In the genomic region with DNA sequence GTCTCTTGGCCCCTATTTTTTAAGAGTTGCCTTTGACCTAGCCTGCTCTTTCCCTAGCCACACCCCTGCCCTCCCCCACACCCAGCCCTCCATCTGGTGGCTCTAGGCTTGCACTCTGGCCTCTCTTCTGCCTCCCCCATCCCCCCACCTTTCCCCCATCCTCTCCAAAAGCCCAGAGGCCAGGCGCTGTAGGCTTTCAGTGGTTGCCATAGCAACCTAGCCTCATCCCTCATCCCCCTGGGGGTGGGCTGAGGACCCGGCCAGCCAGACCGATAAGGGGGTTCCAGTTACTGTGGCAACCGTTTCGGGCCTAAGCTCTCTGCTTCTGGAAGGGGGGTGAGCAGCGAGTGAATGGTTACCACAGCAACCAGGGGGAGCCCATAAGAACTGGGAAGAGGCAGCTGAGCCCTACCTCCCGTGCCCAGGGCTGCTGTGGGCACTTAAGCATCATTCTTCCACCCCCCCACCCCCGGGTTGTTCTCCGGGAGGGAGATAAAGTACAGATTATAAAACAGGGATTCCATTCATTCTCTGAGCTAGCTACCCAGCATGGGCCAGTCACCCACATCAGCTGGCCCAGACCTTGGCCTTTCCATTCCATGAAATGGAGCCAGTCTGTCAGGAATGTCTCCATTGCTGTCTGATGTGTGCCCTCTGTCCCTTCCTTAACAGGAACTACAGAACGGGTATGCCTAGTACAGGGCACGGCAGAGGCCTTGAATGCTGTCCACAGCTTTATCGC, we compare ENCODE assay signal across 10 mouse cellular contexts. TPM values are rescaled to one million over a fixed set of nuclear protein-coding genes. Genes with fewer than 3 reads are reported as not detected.
A peak's percentile ranks its signal among the peaks of the same experiment; 100 is the strongest.
DNase-seq lines count a peak whose midpoint lies in the region; ATAC-seq lines count a peak whose summit lies in the region.
"Had no signal": no experiment of that assay in that cellular context is flagged by ENCODE, and none has a peak within 500 bp of the region (broad histone marks: within the 10 kb centered on the region; RNA-seq: fewer than 3 reads in every experiment).

No protein-coding gene starts in this region.

- H3K36me3 ChIP-seq in embryonic facial prominence, embryonic 14.5 days (ENCODE audit: control insufficient read depth, insufficient read depth, low read length) = no peaks in the 10 kb centered on the region
- H3K36me3 ChIP-seq in midbrain, embryonic 11.5 days (ENCODE audit: control insufficient read depth, insufficient read depth, low read length) = peaks cover 18% of the 10 kb centered on the region
- H3K36me3 ChIP-seq: embryonic facial prominence, embryonic 13.5 days had no signal

- H3K27me3 ChIP-seq in embryonic facial prominence, embryonic 14.5 days (replicated peaks; ENCODE audit: control insufficient read depth, insufficient read depth, low read length) = 0 out of 2 replicates have a peak, but pooled peaks cover 8% of the 10 kb centered on the region
- H3K27me3 ChIP-seq in midbrain, embryonic 11.5 days (ENCODE audit: control insufficient read depth, insufficient read depth, low read length) = no peaks in the 10 kb centered on the region

- DNase-seq in right cerebral cortex, postnatal 10 days (ENCODE audit: low spot score in 2 of 2) = peak; percentile 77 to 90
- DNase-seq in right cerebral cortex, postnatal 25 days = no peak
- DNase-seq in embryonic facial prominence, embryonic 14.5 days (ENCODE audit: low spot score) = peak; percentile 48
- peak; percentile 98 for DNase-seq in midbrain, embryonic 11.5 days (ENCODE audit: low spot score, missing footprints)
- no peak for DNase-seq in adrenal gland, adult 8-10 months
- DNase-seq in kidney, adult 9 months = no peak

- no peak overlapping the region for H3K9ac ChIP-seq in embryonic facial prominence, embryonic 14.5 days (ENCODE audit: low read depth, low read length)
- H3K9ac ChIP-seq in midbrain, embryonic 11.5 days (ENCODE audit: low read length) = peak overlapping the region; percentile 32; the same call in 1 of the 2 replicates
- H3K9ac ChIP-seq: embryonic facial prominence, embryonic 13.5 days had no signal

- H3K27ac ChIP-seq in embryonic facial prominence, embryonic 14.5 days (replicated peaks; ENCODE audit: low read depth, low read length) = no peak overlapping the region
- H3K27ac ChIP-seq in midbrain, embryonic 11.5 days (ENCODE audit: low read depth, low read length) = peak overlapping the region; percentile 94
- H3K27ac ChIP-seq: embryonic facial prominence, embryonic 13.5 days had no signal

- H3K9me3 ChIP-seq in embryonic facial prominence, embryonic 14.5 days (ENCODE audit: control insufficient read depth, low read length) = no peaks in the 10 kb centered on the region
- no peaks in the 10 kb centered on the region for H3K9me3 ChIP-seq in midbrain, embryonic 11.5 days (ENCODE audit: control insufficient read depth, low read length)
- H3K9me3 ChIP-seq: embryonic facial prominence, embryonic 13.5 days had no signal

- H3K4me3 ChIP-seq in embryonic facial prominence, embryonic 14.5 days (ENCODE audit: low read depth, low read length) = no peak overlapping the region
- H3K4me3 ChIP-seq in midbrain, embryonic 11.5 days (ENCODE audit: low read depth, low read length) = peak overlapping the region; percentile 6
- H3K4me3 ChIP-seq: embryonic facial prominence, embryonic 13.5 days had no signal

- H3K4me2 ChIP-seq in embryonic facial prominence, embryonic 14.5 days (ENCODE audit: low read depth, low read length) = no peak overlapping the region
- peak overlapping the region; percentile 36 for H3K4me2 ChIP-seq in midbrain, embryonic 11.5 days
- H3K4me2 ChIP-seq: embryonic facial prominence, embryonic 13.5 days had no signal

- H3K4me1 ChIP-seq in embryonic facial prominence, embryonic 14.5 days (ENCODE audit: control insufficient read depth, insufficient read depth, low read length) = no peaks in the 10 kb centered on the region
- H3K4me1 ChIP-seq in midbrain, embryonic 11.5 days (ENCODE audit: control insufficient read depth, insufficient read depth, low read length) = peaks cover 43% of the 10 kb centered on the region
- H3K4me1 ChIP-seq: embryonic facial prominence, embryonic 13.5 days had no signal

- ATAC-seq in embryonic facial prominence, embryonic 14.5 days (ENCODE audit: low read depth) = peak; percentile 63; the same call in 1 of the 2 replicates
- ATAC-seq in midbrain, embryonic 11.5 days (ENCODE audit: low FRiP score) = peak; percentile 96
- no peak for ATAC-seq in granulocyte monocyte progenitor cell, adult 5-6 weeks (replicated peaks; ENCODE audit: poor library complexity, severe bottlenecking)

- WGBS in embryonic facial prominence, embryonic 14.5 days = 38% methylated on average over 12 of the region's 12 CpGs
- WGBS in midbrain, embryonic 11.5 days = 10% methylated on average over 12 of the region's 12 CpGs

RNA-seq across cellular contexts. Expression of a gene that starts 24.3 kb away (rescaled TPM):
- 0.79 and 0.81 TPM in 2 replicates for polyA plus RNA-seq in embryonic facial prominence, embryonic 14.5 days (2014; fragmentation: Nextera tagmentation; extraction: Ambion mirVana)
- polyA plus RNA-seq in midbrain, embryonic 11.5 days (2014; fragmentation: Nextera tagmentation; extraction: Ambion mirVana) = 9.1 and 9.8 TPM in 2 replicates
- total RNA-seq in granulocyte monocyte progenitor cell, adult 5-6 weeks (2014; fragmentation: Nextera tagmentation) = not detected in 2 replicates
- not detected in 2 replicates for total RNA-seq in granulocyte monocyte progenitor cell, adult 5-6 weeks (2017)
- total RNA-seq in adrenal gland, adult 8-10 months (2022) = 1 to 10 TPM; 5.6 to 9.2 (median 7.1) TPM
- total RNA-seq: neutrophil, adult 5-6 weeks had no signal

RNA-seq across cellular contexts. Expression of a gene that starts 37.2 kb away (rescaled TPM):
- not detected in 2 replicates for polyA plus RNA-seq in embryonic facial prominence, embryonic 14.5 days (2014; fragmentation: Nextera tagmentation; extraction: Ambion mirVana)
- 0.10 TPM in 2 replicates for polyA plus RNA-seq in midbrain, embryonic 11.5 days (2014; fragmentation: Nextera tagmentation; extraction: Ambion mirVana)
- total RNA-seq in granulocyte monocyte progenitor cell, adult 5-6 weeks (2014; fragmentation: Nextera tagmentation) = not detected in 2 replicates
- total RNA-seq in granulocyte monocyte progenitor cell, adult 5-6 weeks (2017) = not detected in 2 replicates
- total RNA-seq in adrenal gland, adult 8-10 months (2022) = not detected
- total RNA-seq: liver, adult 2 months; neutrophil, adult 5-6 weeks had no signal
- polyA plus RNA-seq: embryonic facial prominence, embryonic 13.5 days; liver, adult 2 months had no signal

RNA-seq across cellular contexts. Expression of a gene that starts 39.7 kb away (rescaled TPM):
- polyA plus RNA-seq in embryonic facial prominence, embryonic 14.5 days (2014; fragmentation: Nextera tagmentation; extraction: Ambion mirVana) = 19.4 and 22.5 TPM in 2 replicates
- polyA plus RNA-seq in midbrain, embryonic 11.5 days (2014; fragmentation: Nextera tagmentation; extraction: Ambion mirVana) = 23.0 and 28.3 TPM in 2 replicates
- total RNA-seq in granulocyte monocyte progenitor cell, adult 5-6 weeks (2014; fragmentation: Nextera tagmentation) = 34.6 and 45.4 TPM in 2 replicates
- 11.4 and 12.1 TPM in 2 replicates for total RNA-seq in granulocyte monocyte progenitor cell, adult 5-6 weeks (2017)
- 10 to 100 TPM; 12.6 to 18.4 (median 14.0) TPM for total RNA-seq in adrenal gland, adult 8-10 months (2022)

RNA-seq across cellular contexts. Expression of a gene that starts 41.1 kb away (rescaled TPM):
- 4.0 and 4.2 TPM in 2 replicates for polyA plus RNA-seq in embryonic facial prominence, embryonic 14.5 days (2014; fragmentation: Nextera tagmentation; extraction: Ambion mirVana)
- polyA plus RNA-seq in midbrain, embryonic 11.5 days (2014; fragmentation: Nextera tagmentation; extraction: Ambion mirVana) = 3.7 and 4.0 TPM in 2 replicates
- total RNA-seq in granulocyte monocyte progenitor cell, adult 5-6 weeks (2014; fragmentation: Nextera tagmentation) = not detected in 2 replicates
- total RNA-seq in granulocyte monocyte progenitor cell, adult 5-6 weeks (2017) = 0.82 TPM in 1 of 2 replicates, not detected in the other
- 10 to 100 TPM; 11.4 to 18.0 (median 15.5) TPM for total RNA-seq in adrenal gland, adult 8-10 months (2022)

RNA-seq across cellular contexts. Expression of a gene that starts 53.9 kb away (rescaled TPM):
- polyA plus RNA-seq in embryonic facial prominence, embryonic 14.5 days (2014; fragmentation: Nextera tagmentation; extraction: Ambion mirVana) = 26.6 and 27.4 TPM in 2 replicates
- 24.1 and 26.5 TPM in 2 replicates for polyA plus RNA-seq in midbrain, embryonic 11.5 days (2014; fragmentation: Nextera tagmentation; extraction: Ambion mirVana)
- total RNA-seq in granulocyte monocyte progenitor cell, adult 5-6 weeks (2014; fragmentation: Nextera tagmentation) = 14.5 and 24.3 TPM in 2 replicates
- 8.4 and 17.5 TPM in 2 replicates for total RNA-seq in granulocyte monocyte progenitor cell, adult 5-6 weeks (2017)
- total RNA-seq in adrenal gland, adult 8-10 months (2022) = 10 to 100 TPM; 49.0 to 52.8 (median 50.9) TPM

Comparison
In these comparisons a context has a peak if more than half of its experiments do, and no peak if none do; other contexts are left out.
1. DNase-seq: peak in right cerebral cortex, postnatal 10 days (2 of 2), embryonic facial prominence, embryonic 14.5 days (single experiment) and midbrain, embryonic 11.5 days (single experiment); none in right cerebral cortex, postnatal 25 days (single experiment), adrenal gland, adult 8-10 months (single experiment) and kidney, adult 9 months (single experiment).
2. RNA of a gene that starts 24.3 kb away (total RNA-seq): 5.6 to 9.2 TPM in adrenal gland, adult 8-10 months; not detected in granulocyte monocyte progenitor cell, adult 5-6 weeks; every median in the first group is over 4 times any median in the second.